Mouse (Mus musculus): ENCODE measurements around the gene Sar1a. TPM values are rescaled to one million over a fixed set of nuclear protein-coding genes. Genes with fewer than 3 reads are reported as not detected.

The Sar1a gene
- polyA plus RNA-seq, 2 experiments, result 190 to 337 TPM

GRCm38 (mm10) chr10:61665111-61665510 is 15.0 kb upstream of the Sar1a start:
- Histone ChIP-seq H3K27me3 (ENCODE audit: control insufficient read depth, insufficient read depth, low read length) (no peaks in the 10 kb centered on the region), H3K4me2 (replicated peaks; ENCODE audit: low read depth, low read length, severe bottlenecking) (no peak overlapping the region), H3K27ac (replicated peaks; ENCODE audit: low read depth, low read length) (no peak overlapping the region), H3K4me3 (replicated peaks; ENCODE audit: low read length) (no peak overlapping the region), H3K9me3 (ENCODE audit: control insufficient read depth, low read length) (no peaks in the 10 kb centered on the region), H3K9ac (ENCODE audit: low read depth, low read length, severe bottlenecking) (no peak overlapping the region), H3K4me1 (ENCODE audit: control insufficient read depth, insufficient read depth, low read length) (no peaks in the 10 kb centered on the region), H3K36me3 (ENCODE audit: control insufficient read depth, insufficient read depth, low read length) (peaks cover 86% of the 10 kb centered on the region)
- ATAC-seq (ENCODE audit: low FRiP score, low read depth), result no peak
- no peak for DNase-seq (ENCODE audit: low spot score)
- WGBS, result 91% methylated on average over 10 of the region's 10 CpGs
- TF ChIP-seq POLR2A (IDR thresholded peaks at IDR 0.05; ENCODE audit: borderline replicate concordance, extremely low read depth, insufficient read depth, insufficient read length), result no peak

- 75% methylated on average over 3 of the region's 3 CpGs for WGBS
- Histone ChIP-seq H3K36me3 (ENCODE audit: control insufficient read depth, insufficient read depth, low read length) (peaks cover 86% of the 10 kb centered on the region), H3K4me1 (ENCODE audit: control insufficient read depth, insufficient read depth, low read length) (no peaks in the 10 kb centered on the region), H3K9me3 (ENCODE audit: control insufficient read depth, low read length) (no peaks in the 10 kb centered on the region), H3K4me2 (replicated peaks; ENCODE audit: low read depth, low read length, severe bottlenecking) (no peak overlapping the region), H3K27ac (replicated peaks; ENCODE audit: low read depth, low read length) (no peak overlapping the region), H3K9ac (ENCODE audit: low read depth, low read length, severe bottlenecking) (no peak overlapping the region), H3K27me3 (ENCODE audit: control insufficient read depth, insufficient read depth, low read length) (no peaks in the 10 kb centered on the region), H3K4me3 (replicated peaks; ENCODE audit: low read length) (no peak overlapping the region)
- no peak for DNase-seq (ENCODE audit: low spot score)
- no peak for ATAC-seq (ENCODE audit: low FRiP score, low read depth)
- TF ChIP-seq POLR2A (IDR thresholded peaks at IDR 0.05; ENCODE audit: borderline replicate concordance, extremely low read depth, insufficient read depth, insufficient read length), result no peak
Measured at GRCm38 (mm10) chr10:61665651-61666050, 14.4 kb upstream of the Sar1a start.

GRCm38 (mm10) chr10:61669289-61669688 is 10.8 kb upstream of the Sar1a start:
- H3K36me3 ChIP-seq (ENCODE audit: control insufficient read depth, insufficient read depth, low read length), result peaks cover 83% of the 10 kb centered on the region
- no peaks in the 10 kb centered on the region for H3K9me3 ChIP-seq (ENCODE audit: control insufficient read depth, low read length)
- no peak overlapping the region for H3K9ac ChIP-seq (ENCODE audit: low read depth, low read length, severe bottlenecking)
- H3K4me3 ChIP-seq (replicated peaks; ENCODE audit: low read length), result no peak overlapping the region
- ATAC-seq (ENCODE audit: low FRiP score, low read depth) (no peak), DNase-seq (ENCODE audit: low spot score) (no peak)
- no peak for TF ChIP-seq POLR2A (IDR thresholded peaks at IDR 0.05; ENCODE audit: borderline replicate concordance, extremely low read depth, insufficient read depth, insufficient read length)
- no peak overlapping the region for H3K4me2 ChIP-seq (replicated peaks; ENCODE audit: low read depth, low read length, severe bottlenecking)
- H3K4me1 ChIP-seq (ENCODE audit: control insufficient read depth, insufficient read depth, low read length), result no peaks in the 10 kb centered on the region
- 83% methylated on average over 7 of the region's 7 CpGs for WGBS
- H3K27me3 ChIP-seq (ENCODE audit: control insufficient read depth, insufficient read depth, low read length), result no peaks in the 10 kb centered on the region
- H3K27ac ChIP-seq (replicated peaks; ENCODE audit: low read depth, low read length), result no peak overlapping the region

GRCm38 (mm10) chr10:61669896-61670295 is 10.2 kb upstream of the Sar1a start:
- Histone ChIP-seq H3K9ac (ENCODE audit: low read depth, low read length, severe bottlenecking) (no peak overlapping the region), H3K9me3 (ENCODE audit: control insufficient read depth, low read length) (no peaks in the 10 kb centered on the region), H3K4me2 (replicated peaks; ENCODE audit: low read depth, low read length, severe bottlenecking) (no peak overlapping the region), H3K4me3 (replicated peaks; ENCODE audit: low read length) (no peak overlapping the region), H3K27ac (replicated peaks; ENCODE audit: low read depth, low read length) (no peak overlapping the region), H3K36me3 (ENCODE audit: control insufficient read depth, insufficient read depth, low read length) (peaks cover 83% of the 10 kb centered on the region), H3K27me3 (ENCODE audit: control insufficient read depth, insufficient read depth, low read length) (no peaks in the 10 kb centered on the region), H3K4me1 (ENCODE audit: control insufficient read depth, insufficient read depth, low read length) (no peaks in the 10 kb centered on the region)
- TF ChIP-seq POLR2A (IDR thresholded peaks at IDR 0.05; ENCODE audit: borderline replicate concordance, extremely low read depth, insufficient read depth, insufficient read length), result no peak
- ATAC-seq (ENCODE audit: low FRiP score, low read depth), result no peak
- DNase-seq (ENCODE audit: low spot score), result no peak

- no peaks in the 10 kb centered on the region for H3K4me1 ChIP-seq (ENCODE audit: control insufficient read depth, insufficient read depth, low read length)
- H3K27me3 ChIP-seq (ENCODE audit: control insufficient read depth, insufficient read depth, low read length), result no peaks in the 10 kb centered on the region
- no peak overlapping the region for H3K4me2 ChIP-seq (replicated peaks; ENCODE audit: low read depth, low read length, severe bottlenecking)
- no peak overlapping the region for H3K27ac ChIP-seq (replicated peaks; ENCODE audit: low read depth, low read length)
- ATAC-seq (ENCODE audit: low FRiP score, low read depth), result no peak
- no peak overlapping the region for H3K9ac ChIP-seq (ENCODE audit: low read depth, low read length, severe bottlenecking)
- DNase-seq (ENCODE audit: low spot score), result no peak
- no peaks in the 10 kb centered on the region for H3K9me3 ChIP-seq (ENCODE audit: control insufficient read depth, low read length)
- no peak overlapping the region for H3K4me3 ChIP-seq (replicated peaks; ENCODE audit: low read length)
- peaks cover 78% of the 10 kb centered on the region for H3K36me3 ChIP-seq (ENCODE audit: control insufficient read depth, insufficient read depth, low read length)
- no peak for TF ChIP-seq POLR2A (IDR thresholded peaks at IDR 0.05; ENCODE audit: borderline replicate concordance, extremely low read depth, insufficient read depth, insufficient read length)
- 93% methylated on average over 3 of the region's 3 CpGs for WGBS
Measured at GRCm38 (mm10) chr10:61670758-61671157, 9.3 kb upstream of the Sar1a start.

- Histone ChIP-seq H3K27me3 (ENCODE audit: control insufficient read depth, insufficient read depth, low read length) (no peaks in the 10 kb centered on the region), H3K4me2 (replicated peaks; ENCODE audit: low read depth, low read length, severe bottlenecking) (no peak overlapping the region), H3K4me1 (ENCODE audit: control insufficient read depth, insufficient read depth, low read length) (no peaks in the 10 kb centered on the region), H3K9me3 (ENCODE audit: control insufficient read depth, low read length) (no peaks in the 10 kb centered on the region), H3K27ac (replicated peaks; ENCODE audit: low read depth, low read length) (no peak overlapping the region), H3K9ac (ENCODE audit: low read depth, low read length, severe bottlenecking) (no peak overlapping the region), H3K36me3 (ENCODE audit: control insufficient read depth, insufficient read depth, low read length) (peaks cover 37% of the 10 kb centered on the region), H3K4me3 (replicated peaks; ENCODE audit: low read length) (no peak overlapping the region)
- ATAC-seq (ENCODE audit: low FRiP score, low read depth) (no peak), DNase-seq (ENCODE audit: low spot score) (no peak)
- 84% methylated on average over 3 of the region's 3 CpGs for WGBS
- no peak for TF ChIP-seq POLR2A (IDR thresholded peaks at IDR 0.05; ENCODE audit: borderline replicate concordance, extremely low read depth, insufficient read depth, insufficient read length)
Measured at GRCm38 (mm10) chr10:61675935-61676334, 4.2 kb upstream of the Sar1a start.

Measured in limb, embryonic 14.5 days (tissue).